Mouse (Mus musculus) gonadal fat pad, adult 2 months (tissue): Measurements from ENCODE around the gene Ufc1. TPM values are rescaled to one million over a fixed set of nuclear protein-coding genes. Genes with fewer than 3 reads are reported as not detected.

Experiments used
- DNase-seq: peaks from one replicate; pipeline ENCODE4 v3.0.0-alpha.2; 2012; ENCODE audit warnings: low read depth
- polyA plus RNA-seq: library from polyadenylated mRNA; depleted of rRNA; stranded (reverse); fragments of >200 nt; gene quantifications from 2 replicates; pipeline ENCODE4 v1.2.3, GENCODE M21; 2012

The Ufc1 gene
- polyA plus RNA-seq, 1 experiment = 42.7 TPM

DNA sequence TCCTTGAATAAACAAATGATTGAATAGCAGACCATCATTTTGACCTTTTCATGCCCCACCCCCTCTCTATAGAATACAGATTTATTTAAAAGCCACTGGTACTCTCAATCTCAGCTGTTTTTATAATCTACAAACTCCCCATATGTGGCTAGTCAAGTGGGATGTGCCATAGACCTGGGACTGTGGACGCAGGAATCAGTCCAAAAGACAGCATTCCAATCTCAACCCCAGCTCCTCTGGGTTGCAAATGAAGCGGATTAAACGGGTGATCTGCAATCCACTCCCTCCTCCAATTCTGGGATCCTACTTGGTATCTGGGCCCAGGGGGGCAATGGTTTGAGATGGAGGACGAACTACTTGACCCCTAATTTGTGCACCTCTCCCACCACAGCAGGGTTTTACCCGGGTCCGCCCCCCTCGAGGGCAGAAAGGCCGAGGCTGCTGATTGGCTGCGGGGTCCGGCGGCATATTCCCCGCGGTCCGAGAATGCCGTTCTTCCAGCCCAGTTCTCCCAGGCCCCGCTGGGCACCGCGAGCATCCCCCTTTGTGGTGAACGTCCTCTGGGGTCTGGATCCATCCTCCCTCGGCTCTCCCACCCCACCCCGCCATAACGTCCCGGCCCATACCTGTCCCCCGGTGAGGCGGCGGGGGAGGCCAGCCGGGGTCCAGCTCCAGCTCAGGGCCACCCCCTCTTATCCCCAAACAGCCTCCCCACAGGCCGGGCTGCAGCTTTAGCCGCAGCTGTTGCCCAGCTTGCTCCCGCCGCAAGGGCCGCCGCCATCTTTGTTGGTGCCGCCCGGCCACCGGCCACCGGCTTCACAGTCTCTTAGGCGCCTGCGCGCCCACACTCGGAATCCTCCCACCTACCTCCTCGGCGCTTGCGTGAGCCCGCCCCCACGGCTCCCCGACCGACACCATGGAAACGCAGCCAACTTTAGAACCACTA, 7.4 kb downstream of the Ufc1 start, which contains the start of gene Usp21:
Usp21 (minus strand) TSS at position 856 of the 946 bp plus-strand sequence.
- no peak for DNase-seq

DNA sequence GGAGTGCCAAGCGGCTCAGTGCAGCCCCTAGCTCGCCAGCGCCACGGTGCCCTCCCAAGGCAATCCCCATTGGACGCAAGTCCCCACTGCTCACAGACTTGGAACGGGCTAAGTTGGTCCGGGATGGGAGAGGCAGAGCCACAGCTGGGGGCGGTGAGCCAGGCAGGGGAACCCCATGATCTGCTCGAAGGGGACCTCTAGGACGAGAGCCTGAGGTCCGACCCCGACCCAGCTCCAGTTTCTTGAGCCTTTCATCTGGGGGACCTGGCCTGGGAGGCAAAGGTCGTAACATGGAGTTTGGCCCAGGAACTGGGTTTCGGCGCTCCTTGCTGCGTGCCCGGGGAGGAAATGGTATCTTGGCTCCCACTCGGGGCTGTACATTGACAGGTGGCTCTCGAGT, 8.3 kb downstream of the Ufc1 start:
- DNase-seq = no peak

DNA sequence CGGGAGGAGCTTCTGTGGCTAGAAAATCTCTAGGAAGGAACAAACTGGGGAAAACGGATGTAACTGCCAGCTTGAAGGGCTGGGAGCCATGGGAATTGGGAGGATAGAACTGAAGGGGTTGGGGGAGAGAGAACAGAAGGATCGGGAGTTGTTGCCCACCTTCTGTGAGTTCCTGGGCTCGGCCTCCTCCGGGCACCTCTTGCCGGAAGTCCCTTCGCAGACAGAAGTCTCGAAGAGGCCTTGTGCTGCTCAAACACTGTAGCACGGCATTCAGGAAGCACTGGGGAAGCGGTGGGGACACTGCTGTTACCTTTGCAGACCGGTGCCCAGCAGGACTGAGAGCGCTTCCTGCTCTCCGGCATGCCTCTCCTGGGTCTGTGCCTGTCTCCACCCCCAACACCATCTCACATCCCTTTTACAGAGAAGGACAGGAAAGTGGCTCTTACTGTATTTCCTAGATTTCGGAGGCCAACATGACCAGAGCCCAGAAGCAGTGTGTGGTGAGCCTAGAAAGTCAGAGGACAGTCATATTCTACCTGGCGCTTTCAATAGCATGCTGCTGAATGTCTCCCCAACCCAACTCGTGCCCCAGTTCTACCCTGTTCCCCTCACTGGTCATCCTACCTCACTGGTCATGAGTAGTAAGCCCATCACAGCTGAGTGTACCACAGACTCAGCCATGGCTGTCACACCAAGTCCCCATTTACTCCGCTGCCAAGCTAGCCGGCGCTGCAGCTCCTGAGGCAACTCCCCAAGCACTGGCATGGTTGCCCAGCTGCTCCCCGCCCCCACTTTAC, 9.5 kb downstream of the Ufc1 start:
- no peak for DNase-seq

DNA sequence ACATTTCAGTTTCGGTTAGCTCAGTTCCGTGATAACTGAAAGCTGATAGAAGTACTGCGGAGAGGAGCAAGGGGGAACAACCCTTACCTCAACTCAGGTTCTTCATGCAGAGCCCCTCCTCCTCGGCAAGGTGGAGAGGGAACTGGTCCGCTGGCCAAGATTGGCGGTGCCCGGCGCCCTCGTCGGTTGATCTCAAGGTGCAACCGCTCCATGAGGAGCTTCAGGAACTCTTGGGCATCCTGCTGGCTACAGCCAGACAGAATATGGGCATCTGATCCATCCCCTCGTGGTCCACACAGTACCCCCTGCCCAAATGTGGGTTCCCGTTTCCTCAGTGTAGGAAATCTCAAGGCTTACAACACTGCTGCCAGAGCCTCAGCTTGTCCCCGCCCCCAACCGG, 10.3 kb downstream of the Ufc1 start:
- DNase-seq = no peak

DNA sequence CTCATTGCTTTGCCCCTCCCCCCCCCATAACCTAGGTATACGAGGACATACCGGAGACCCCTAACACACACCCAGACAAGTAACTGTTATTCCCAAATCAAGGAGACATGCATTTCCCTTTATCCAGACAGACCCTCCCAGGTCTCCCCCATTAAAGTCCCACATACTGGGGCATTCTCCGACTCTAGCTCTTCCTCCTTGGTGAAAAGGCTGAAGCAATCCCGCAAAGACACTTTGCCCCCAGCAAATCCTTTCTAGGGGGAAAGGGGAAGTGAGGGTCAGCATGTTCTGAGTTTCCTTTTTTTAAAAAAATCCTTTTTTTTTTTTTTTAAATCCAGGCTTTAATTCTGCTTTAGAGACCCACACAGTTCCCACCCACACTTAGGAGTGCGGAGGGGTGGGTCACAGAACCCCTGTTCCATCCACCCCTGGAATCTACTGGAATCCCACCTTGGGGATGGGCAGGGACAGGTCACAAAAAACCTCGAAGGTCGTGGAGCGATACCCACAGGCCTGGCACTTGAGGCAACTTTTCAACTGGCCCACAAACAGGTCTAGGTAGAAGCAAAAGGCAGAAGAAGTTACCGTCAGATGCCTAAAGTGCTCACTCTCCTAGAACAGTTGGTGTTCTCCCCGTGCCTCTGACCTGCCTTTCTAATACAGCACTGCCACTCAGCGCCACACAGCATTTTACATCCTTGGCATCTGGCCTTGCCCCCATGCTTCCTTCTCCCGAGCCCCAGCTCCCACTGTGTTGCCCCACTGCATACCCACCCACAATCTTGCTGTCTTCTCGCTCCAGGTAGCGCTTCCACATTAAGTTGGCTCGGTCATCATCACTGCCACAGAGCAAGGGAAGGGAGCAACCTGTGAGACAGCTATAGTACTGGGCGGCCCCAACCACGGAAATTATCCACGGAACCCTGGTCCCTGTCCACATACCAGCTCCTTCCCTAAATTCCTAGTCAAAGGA, 11.3 kb downstream of the Ufc1 start:
- DNase-seq = no peak

DNA sequence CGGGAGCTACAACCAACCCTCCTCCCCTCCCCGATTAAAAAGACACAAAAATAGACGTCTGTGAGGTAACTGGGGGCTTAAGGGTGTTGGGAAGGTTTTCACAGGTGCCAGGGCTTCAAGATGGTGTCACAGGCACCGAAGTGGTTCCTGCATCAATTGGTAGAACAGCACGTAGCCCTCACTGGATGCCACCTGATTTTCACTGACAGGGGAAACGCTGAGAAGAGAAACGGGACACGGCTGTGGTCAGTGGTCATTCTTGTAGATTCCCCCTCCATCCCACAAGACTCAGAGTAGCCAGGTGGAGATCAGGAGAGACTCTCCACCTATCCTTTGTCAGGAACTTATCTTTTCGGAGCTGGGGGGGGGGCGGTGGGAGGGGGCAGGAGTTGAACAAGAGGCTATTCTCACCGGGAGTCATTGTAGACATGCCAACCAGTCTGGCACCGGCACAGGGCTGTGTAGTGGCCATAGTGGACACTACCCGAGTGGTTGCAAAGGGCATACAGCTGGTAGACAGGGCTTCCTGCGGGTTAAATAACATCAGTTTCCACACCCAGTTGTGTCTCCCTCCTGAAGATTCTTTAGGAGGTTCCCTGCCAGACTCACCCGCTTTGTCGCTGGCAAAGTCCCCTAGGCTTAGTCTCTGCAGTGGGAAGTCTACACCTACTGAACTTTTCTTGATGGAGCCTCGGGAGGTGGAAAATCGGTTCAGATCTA, 12.6 kb downstream of the Ufc1 start:
- DNase-seq = no peak

DNA sequence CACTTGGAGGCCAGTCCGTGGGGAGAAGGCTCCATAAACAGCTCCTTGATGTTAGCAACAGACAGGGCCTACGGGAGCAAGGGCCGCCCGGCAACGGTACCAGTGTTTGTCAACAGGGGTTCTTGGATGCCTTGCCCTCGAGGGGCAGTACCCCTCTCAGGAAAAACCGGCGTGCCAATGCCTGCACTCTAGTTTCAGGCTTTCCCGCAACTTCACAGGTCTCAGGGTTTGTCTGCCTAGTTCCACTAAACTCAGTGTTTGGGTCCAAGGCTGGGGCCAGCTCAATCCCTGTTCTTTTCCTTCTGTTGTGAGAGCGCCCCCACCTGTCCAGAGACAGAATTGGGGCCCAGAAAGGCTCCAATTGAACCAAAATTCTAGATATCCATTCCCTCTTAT, 13.3 kb downstream of the Ufc1 start:
- DNase-seq = no peak

DNA sequence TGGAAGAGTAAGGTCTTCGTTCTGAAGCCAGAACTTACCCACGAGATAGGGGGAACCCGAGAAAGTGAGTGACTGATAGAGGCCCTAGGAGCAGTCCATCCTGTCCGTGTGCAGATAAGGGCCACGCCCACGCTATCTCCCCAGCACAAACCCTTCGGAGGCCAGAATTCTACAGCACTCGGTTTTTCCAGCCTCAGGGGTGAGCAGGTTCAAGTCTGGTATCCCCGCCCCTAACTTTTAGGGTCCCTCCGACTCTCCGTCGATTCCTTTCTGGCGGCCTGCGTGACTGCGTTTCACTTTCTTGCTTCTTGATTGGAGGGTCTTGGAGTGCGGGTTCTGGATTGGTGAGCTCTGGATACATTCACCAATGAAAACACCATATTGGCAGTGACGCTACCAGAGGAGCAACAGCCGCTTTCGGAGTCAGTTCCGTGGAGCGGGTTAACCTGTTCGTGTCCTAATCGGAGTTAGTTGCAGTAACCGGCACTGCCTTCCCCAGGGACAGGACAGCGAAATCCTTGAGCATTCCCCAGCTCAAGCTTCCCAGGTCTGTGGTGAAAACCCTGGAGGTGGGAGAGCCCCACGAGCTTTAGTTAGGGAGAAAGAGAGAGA, 13.8 kb downstream of the Ufc1 start, which contains the start of gene Ppox:
Ppox (minus strand) TSS at position 271 of the 612 bp plus-strand sequence.
- peak; percentile 97 for DNase-seq

DNA sequence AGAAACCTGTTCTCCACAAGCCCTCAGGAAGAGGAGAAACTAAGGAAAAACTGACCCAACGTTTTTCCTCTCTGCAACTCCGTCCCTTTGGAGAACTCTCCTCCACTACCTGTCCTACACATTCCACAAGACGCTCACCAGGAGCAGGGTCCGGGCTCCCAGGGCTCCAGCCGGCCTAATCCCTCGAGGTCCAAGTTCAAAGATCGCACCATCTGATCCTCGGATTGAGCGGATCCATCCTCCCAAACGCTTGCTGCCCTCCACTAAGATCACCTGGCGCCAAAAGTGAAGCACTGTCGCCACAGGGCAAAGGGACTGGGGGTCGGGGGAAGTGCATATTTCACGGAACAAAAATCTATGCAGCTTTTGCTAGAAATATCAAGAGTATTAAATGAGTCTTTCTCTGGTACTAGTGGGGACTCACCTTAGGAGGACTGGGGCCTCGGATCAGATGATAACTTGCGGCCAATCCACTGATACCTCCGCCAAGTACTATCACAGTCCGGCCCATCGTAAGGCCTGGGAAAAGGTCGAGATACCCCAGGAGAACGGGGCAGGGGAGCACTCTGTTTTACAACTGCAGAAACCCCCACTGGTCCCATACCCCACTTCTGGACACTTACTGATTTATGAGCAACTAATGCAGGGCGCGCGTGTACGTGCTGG, 14.4 kb downstream of the Ufc1 start:
- DNase-seq = no peak

DNA sequence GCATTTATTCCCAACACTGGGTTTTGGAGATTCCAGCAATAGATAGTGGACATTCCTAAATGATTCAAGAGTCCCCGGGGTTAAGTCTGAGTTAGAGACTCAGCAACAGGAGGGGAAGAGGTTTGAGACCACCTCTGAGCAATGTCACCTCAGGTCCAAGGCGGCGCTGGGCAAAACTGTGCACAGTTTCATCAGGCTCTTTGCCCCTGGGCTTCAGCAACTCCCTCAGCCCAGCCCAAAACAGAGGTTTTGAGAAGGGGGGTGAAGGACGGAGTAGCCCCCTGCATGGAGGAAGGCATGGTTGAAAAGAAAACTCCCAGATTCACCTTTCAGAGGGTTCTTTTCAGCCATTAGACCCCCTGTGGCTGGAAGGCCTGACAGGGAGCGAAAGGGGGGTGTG, 15.1 kb downstream of the Ufc1 start:
- no peak for DNase-seq

DNA sequence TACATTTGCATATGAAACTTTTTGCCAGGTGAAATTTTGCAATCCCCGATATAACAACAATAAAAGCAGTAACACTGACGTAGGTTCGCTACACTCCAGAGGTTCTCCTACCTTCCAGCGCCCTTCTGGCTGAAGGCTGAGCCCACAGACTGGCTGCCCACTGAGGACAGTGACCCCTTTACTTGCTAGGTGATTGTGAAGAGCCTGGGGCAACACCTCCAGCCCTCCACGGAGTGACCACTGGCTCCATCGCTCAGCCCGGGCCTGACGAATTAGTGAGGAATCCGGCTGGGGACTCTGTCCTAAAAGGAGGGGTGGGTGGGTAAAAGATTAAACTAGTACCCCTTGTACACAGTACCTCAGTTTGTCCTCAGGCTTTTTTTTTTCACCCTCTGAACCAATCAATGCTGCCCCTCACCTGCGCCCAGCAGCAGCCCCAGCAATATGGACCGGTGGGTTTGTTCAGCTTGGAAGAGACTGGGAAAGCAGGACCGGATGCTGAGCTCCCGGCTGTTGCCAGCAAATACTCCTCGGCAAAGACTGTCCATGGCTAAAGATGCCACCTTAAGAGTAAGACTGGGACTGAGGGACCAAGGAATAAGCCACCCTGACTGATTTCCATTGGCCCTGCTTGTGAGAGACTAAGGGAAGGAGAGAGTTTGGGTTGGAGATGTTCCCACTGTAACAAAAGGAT, 15.7 kb downstream of the Ufc1 start:
- no peak for DNase-seq

DNA sequence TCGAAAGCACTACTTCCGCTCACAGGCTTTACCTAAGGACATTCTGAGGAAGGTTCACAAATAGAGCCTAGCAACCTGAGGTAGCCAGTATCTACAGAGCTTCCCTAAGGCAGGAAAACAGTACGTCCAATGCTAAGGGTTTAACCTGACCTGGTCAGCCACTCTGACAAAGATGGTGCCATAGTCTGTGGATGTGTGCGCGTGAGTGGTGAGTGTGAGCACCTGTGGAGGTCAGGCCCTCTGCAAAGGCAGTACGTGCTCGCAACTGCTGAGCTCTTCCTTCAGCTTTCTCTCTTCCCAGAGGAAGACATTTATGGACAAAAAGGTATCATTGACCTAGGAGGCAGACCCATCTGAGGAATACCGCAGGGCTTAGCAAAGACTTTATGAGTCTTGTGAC, 16.4 kb downstream of the Ufc1 start:
- DNase-seq = no peak

DNA sequence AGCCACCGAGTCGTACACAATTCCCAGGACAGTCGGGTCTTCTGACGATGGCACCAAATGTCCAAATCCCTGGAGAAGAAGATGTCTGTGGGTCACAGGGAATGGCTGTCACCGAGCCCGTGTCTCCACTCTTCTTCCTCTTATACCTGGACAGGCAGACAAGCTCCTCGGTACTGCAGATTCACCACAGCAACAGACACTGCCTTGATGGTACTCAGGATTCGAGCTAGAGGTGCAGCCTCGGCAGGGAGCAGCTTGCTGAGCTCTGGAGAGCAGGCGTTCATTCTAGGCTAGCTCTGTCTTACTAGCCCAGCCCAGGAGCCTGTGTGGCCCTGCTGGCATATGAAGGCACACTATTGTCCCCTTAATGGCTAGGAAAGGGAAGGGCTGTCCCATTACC, 17.1 kb downstream of the Ufc1 start:
- DNase-seq = no peak

DNA sequence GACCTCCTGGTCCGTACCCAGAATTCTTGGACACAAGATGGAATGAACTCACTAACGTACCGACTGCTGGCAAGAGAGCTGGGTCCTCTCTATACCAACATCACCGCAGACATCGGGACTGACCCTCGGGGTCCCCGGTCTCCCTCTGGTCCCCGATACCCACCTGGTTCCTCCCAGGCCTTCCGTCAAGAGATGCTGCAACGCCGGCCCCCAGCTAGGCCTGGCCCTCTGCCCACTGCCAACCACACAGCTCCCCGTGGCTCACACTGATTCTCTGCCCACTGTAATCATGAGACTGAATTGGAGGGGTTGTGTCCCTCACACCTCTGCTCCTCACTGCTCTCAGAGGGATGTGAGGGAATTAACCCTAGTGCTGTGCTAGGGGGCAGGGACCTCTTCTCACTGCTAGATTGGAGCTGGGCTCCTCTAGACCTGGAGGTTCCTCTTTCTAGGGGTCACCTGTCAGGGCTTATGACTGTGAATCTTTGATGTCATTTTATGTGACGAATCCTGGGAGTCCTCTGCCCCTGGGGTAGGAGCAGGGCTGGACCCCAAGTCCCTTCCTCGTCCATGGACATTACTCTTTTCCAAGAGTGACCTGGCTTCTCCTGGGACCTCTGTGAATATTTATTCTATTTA, 18.6 kb downstream of the Ufc1 start:
- DNase-seq = no peak

DNA sequence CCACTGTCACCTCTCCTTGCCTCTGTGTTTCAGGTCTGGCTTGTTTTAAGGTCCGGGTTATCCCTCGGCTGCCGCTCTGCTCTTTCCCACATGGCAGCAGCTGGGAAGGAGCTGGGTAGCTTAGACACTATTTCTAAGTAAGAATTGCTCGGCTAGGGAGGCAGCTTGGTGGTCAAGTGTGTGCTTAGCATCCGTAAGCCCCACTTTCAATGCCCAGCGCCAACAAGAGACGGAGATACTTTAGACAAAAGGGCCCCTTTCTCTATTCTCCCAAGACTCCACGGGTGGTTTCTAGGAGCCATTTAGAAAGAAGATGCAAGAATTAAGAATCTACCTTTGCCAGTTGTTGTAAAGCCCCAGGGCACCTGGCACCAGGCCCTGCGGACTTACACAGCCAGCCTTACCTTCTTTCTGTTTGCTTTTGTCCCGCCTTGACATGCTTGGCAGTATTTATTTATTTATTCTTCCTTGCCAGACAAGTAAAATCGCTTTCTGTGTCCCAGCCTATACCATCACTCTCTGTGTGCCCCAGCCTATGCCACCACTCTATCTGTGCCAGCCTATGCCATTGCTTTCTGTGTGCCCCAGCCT, 19.6 kb downstream of the Ufc1 start:
- DNase-seq = no peak

DNA sequence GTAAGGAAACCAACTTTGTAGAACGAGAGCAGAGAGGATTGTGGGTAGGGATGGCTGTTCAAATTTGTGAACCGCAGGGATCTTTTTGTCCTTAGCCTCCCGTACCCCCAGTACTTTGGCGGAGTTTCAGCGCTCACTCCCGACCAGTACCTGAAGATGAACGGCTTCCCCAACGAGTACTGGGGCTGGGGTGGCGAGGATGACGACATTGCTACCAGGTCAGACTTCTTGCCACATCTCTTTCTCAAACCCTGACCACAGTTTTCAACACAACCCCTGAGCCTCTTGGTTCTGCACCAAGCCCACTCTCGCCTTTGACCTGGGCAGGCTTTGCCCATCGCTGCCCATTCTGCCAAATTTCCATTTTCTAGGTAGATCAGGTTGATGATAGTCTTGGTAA, 20.7 kb downstream of the Ufc1 start:
- DNase-seq = no peak

DNA sequence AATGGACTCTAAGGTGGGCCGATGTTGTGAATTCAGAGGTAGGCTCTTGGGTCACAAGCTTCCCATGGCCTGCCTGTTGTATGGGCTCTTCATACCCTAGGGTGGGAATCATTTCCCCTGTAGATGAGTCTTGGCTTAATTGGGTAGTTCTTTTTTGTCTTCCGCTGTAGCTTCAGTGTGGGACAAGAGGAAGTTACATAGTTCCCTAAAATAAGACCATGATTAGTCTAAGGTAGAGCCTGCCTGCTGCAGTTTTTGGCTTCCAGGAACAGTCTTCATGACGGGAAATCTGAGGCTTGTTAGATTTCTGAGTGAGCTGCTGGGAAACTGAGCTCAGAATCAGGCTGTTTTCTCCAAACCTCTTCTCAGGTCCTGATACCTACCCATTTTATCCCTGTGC, 22.7 kb downstream of the Ufc1 start:
- DNase-seq = no peak

DNA sequence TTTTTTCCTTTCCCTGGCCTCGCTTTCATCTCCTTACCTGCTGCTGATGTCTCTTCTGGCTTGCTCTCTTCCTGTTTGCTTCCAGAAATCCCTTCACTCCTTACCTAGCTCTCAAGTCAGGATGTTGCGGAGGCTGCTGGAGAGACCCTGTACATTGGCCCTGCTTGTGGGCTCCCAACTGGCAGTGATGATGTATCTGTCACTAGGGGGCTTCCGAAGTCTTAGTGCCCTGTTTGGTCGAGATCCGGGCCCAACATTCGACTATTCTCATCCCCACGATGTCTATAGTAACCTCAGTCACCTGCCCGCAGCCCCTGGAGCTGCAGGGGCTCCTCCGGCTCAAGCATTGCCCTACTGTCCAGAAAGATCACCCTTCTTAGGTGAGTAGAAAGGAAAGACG, 23.2 kb downstream of the Ufc1 start:
- DNase-seq = no peak
